Mouse (Mus musculus): ENCODE results near the gene Fdx1l.

DNA sequence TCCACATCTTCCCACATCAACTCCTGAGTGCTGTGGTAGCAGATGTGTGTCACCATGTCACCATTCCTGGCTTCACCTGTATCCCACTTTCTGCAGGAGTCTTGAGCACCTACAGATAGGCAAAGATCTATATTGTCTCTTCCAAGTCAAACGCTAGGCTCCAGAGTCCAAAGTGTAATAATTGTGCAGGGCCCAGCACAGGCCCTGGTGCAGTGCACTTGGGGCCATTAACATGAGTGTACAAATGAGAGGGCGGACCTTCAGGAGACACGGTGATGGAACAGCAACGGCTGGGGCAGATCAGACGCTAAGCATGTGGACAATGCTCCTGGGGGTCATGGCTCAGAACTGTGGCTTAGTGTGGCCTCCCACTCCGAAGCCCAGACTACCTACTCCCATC lies 40.3 kb upstream of the Fdx1l start:
- TF ChIP-seq CTCF (IDR thresholded peaks at IDR 0.05; ENCODE audit: borderline replicate concordance, insufficient read depth, low read length) (no peak), POLR2A (IDR thresholded peaks at IDR 0.05; ENCODE audit: low read depth, low read length) (no peak)

Measured in embryonic fibroblast, embryonic 13.5 days (primary cell).